Mouse (Mus musculus): ENCODE data around the gene Glul. TPM values are rescaled to one million over a fixed set of nuclear protein-coding genes. Genes with fewer than 3 reads are reported as not detected.

The Glul gene
- polyA plus RNA-seq (2014; fragmentation: Illumina TruSeq; extraction: RNeasy Lipid Tissue Mini Kit (QIAGEN cat#74804); ENCODE audit: low read depth, low replicate concordance) = 595 TPM

GRCm38 (mm10) chr1:153899731-153900380 is at the start of gene Glul, which contains the start of gene Teddm2:
Gene Glul, plus strand, starts transcription at chr1:153899944.
Gene Teddm2, minus strand, starts transcription at chr1:153900228.

GRCm38 (mm10) chr1:153874045-153874444 is 25.7 kb upstream of the Glul start, which contains the start of gene Teddm1b:
Gene Teddm1b, plus strand, starts transcription at chr1:153874345.

GRCm38 (mm10) chr1:153891442-153891841 is 8.3 kb upstream of the Glul start, which contains the start of gene Teddm1a:
Gene Teddm1a, plus strand, starts transcription at chr1:153891742.

Other genes starting within 250 kb of the Glul start
- gene Rgs8, start 246.9 kb upstream of the Glul start, polyA plus RNA-seq (2014; fragmentation: Illumina TruSeq; extraction: RNeasy Lipid Tissue Mini Kit (QIAGEN cat#74804); ENCODE audit: low read depth, low replicate concordance) = not detected
- gene Rgs16, start 159.6 kb upstream of the Glul start, polyA plus RNA-seq (2014; fragmentation: Illumina TruSeq; extraction: RNeasy Lipid Tissue Mini Kit (QIAGEN cat#74804); ENCODE audit: low read depth, low replicate concordance) = not detected
- 24.6 TPM for gene Rnasel, start 150.5 kb upstream of the Glul start, polyA plus RNA-seq (2014; fragmentation: Illumina TruSeq; extraction: RNeasy Lipid Tissue Mini Kit (QIAGEN cat#74804); ENCODE audit: low read depth, low replicate concordance)
- 0.35 TPM for gene Rgsl1, start 55.8 kb upstream of the Glul start, polyA plus RNA-seq (2014; fragmentation: Illumina TruSeq; extraction: RNeasy Lipid Tissue Mini Kit (QIAGEN cat#74804); ENCODE audit: low read depth, low replicate concordance)
- 0.23 TPM for gene Teddm1b, start 25.6 kb upstream of the Glul start, polyA plus RNA-seq (2014; fragmentation: Illumina TruSeq; extraction: RNeasy Lipid Tissue Mini Kit (QIAGEN cat#74804); ENCODE audit: low read depth, low replicate concordance)
- gene Teddm1a, start 8.2 kb upstream of the Glul start, polyA plus RNA-seq (2014; fragmentation: Illumina TruSeq; extraction: RNeasy Lipid Tissue Mini Kit (QIAGEN cat#74804); ENCODE audit: low read depth, low replicate concordance) = not detected
- gene Teddm2, start 284 bp downstream of the Glul start, polyA plus RNA-seq (2014; fragmentation: Illumina TruSeq; extraction: RNeasy Lipid Tissue Mini Kit (QIAGEN cat#74804); ENCODE audit: low read depth, low replicate concordance) = not detected

Data from adrenal gland, adult 10 weeks (tissue).